Mouse (Mus musculus) forebrain, postnatal 0 days (tissue): ENCODE measurements around the gene Mettl26. TPM values are rescaled to one million over a fixed set of nuclear protein-coding genes. Genes with fewer than 3 reads are reported as not detected.

Experiments
- ATAC-seq: fragments of 200-750 bp; cut with Nextera tagmentation; 2 replicates; pipeline ENCODE4 v1.8.0; 2017; ENCODE audit warnings: mild to moderate bottlenecking, moderate library complexity
- DNase-seq: peaks from one replicate; pipeline ENCODE4 v3.0.0-alpha.2; 2015
- H3K27ac ChIP-seq: fragments of 300-500 bp; sonication (generic); 2 replicates; pipeline ENCODE4 v1.5.1; 2014; ENCODE audit warnings: low read depth, mild to moderate bottlenecking, antibody characterized with exemption, low read length, moderate library complexity, mixed read lengths
- H3K27me3 ChIP-seq: fragments of 300-500 bp; sonication (generic); 2 replicates; pipeline ENCODE4 v1.6.1; 2014; ENCODE audit warnings: mild to moderate bottlenecking, low read length, mixed read lengths; ENCODE audit not compliant: insufficient read depth
- H3K36me3 ChIP-seq: fragments of 300-500 bp; sonication (generic); 2 replicates; pipeline ENCODE4 v1.6.1; 2014; ENCODE audit warnings: mild to moderate bottlenecking, moderate library complexity; ENCODE audit not compliant: insufficient read depth
- H3K4me1 ChIP-seq: fragments of 300-500 bp; sonication (generic); 2 replicates; pipeline ENCODE4 v1.6.1; 2014; ENCODE audit warnings: antibody characterized with exemption; ENCODE audit not compliant: insufficient read depth
- H3K4me2 ChIP-seq: fragments of 300-500 bp; sonication (generic); 2 replicates; pipeline ENCODE4 v1.6.1; 2014; ENCODE audit warnings: low read depth, mild to moderate bottlenecking, moderate library complexity
- H3K4me3 ChIP-seq: fragments of 300-500 bp; sonication (generic); 2 replicates; pipeline ENCODE4 v1.5.1; 2014; ENCODE audit warnings: low read depth, low read length, mixed read lengths
- H3K9ac ChIP-seq: fragments of 300-500 bp; sonication (generic); 2 replicates; pipeline ENCODE4 v1.6.1; 2014; ENCODE audit warnings: mild to moderate bottlenecking
- H3K9me3 ChIP-seq: fragments of 300-500 bp; sonication (generic); 2 replicates; pipeline ENCODE4 v1.6.1; 2016; ENCODE audit warnings: low read length
- CTCF ChIP-seq: sonication (generic); IDR thresholded peaks from 2 replicates; pipeline ENCODE4 v1.5.1; 2016; ENCODE audit warnings: antibody characterized with exemption, control low read depth, low read depth
- WGBS: fragments of 180-500 bp; shearing (Covaris S2); extraction: QIAGEN DNeasy Blood & Tissue Kit; methylation state at CpG from one replicate; pipeline ENCODE4 v1.1.7; 2014; 5-methylcytosine and 5-hydroxymethylcytosine counted together
- polyA plus RNA-seq: library from polyadenylated mRNA; unstranded; fragments of >200 nt; fragmentation: Nextera tagmentation; extraction: Ambion mirVana; gene quantifications from 2 replicates; pipeline ENCODE4 v1.2.1, GENCODE M21; 2015
- total RNA-seq: library from RNA; depleted of rRNA; stranded (reverse); fragments of >200 nt; gene quantifications from 2 replicates; pipeline ENCODE4 v1.2.3, GENCODE M21; 2014

Gene Mettl26
- total and polyA plus RNA-seq, 2 experiments from 2014 or later, result 37.0 to 62.2 TPM

- H3K27ac ChIP-seq, result no peak overlapping the region
- H3K4me1 ChIP-seq, result no peaks in the 10 kb centered on the region
- H3K4me2 ChIP-seq, result no peak overlapping the region
- no peak overlapping the region for H3K4me3 ChIP-seq
- no peaks in the 10 kb centered on the region for H3K9me3 ChIP-seq
- TF ChIP-seq CTCF, result no peak
- H3K9ac ChIP-seq, result no peak overlapping the region
- DNase-seq, result no peak
- no peaks in the 10 kb centered on the region for H3K36me3 ChIP-seq
- WGBS, result 71% methylated on average over 12 of the region's 12 CpGs
- H3K27me3 ChIP-seq, result no peaks in the 10 kb centered on the region
- no peak for ATAC-seq
These were observed 21.0 kb downstream of the Mettl26 start for GRCm38 (mm10) chr17:25895891-25896290.

GRCm38 (mm10) chr17:25900193-25900592, 25.3 kb downstream of the Mettl26 start:
- no peak overlapping the region for H3K4me2 ChIP-seq
- DNase-seq, result no peak
- no peak overlapping the region for H3K4me3 ChIP-seq
- TF ChIP-seq CTCF, result peak; percentile 8; the same call in 1 of the 2 replicates
- no peaks in the 10 kb centered on the region for H3K36me3 ChIP-seq
- no peaks in the 10 kb centered on the region for H3K4me1 ChIP-seq
- ATAC-seq, result no peak
- no peak overlapping the region for H3K9ac ChIP-seq
- no peaks in the 10 kb centered on the region for H3K9me3 ChIP-seq
- no peak overlapping the region for H3K27ac ChIP-seq
- WGBS, result 97% methylated on average over 1 of the region's 1 CpGs
- no peaks in the 10 kb centered on the region for H3K27me3 ChIP-seq

GRCm38 (mm10) chr17:25903061-25903460, 28.2 kb downstream of the Mettl26 start:
- H3K9ac ChIP-seq, result no peak overlapping the region
- no peaks in the 10 kb centered on the region for H3K9me3 ChIP-seq
- TF ChIP-seq CTCF, result no peak
- no peak for ATAC-seq
- no peak overlapping the region for H3K27ac ChIP-seq
- H3K36me3 ChIP-seq, result no peaks in the 10 kb centered on the region
- DNase-seq, result no peak
- no peaks in the 10 kb centered on the region for H3K4me1 ChIP-seq
- H3K4me3 ChIP-seq, result no peak overlapping the region
- H3K4me2 ChIP-seq, result no peak overlapping the region
- H3K27me3 ChIP-seq, result no peaks in the 10 kb centered on the region
- 92% methylated on average over 3 of the region's 3 CpGs for WGBS

- no peaks in the 10 kb centered on the region for H3K4me1 ChIP-seq
- H3K4me2 ChIP-seq, result no peak overlapping the region
- no peaks in the 10 kb centered on the region for H3K9me3 ChIP-seq
- ATAC-seq, result no peak
- 81% methylated on average over 2 of the region's 2 CpGs for WGBS
- no peak overlapping the region for H3K4me3 ChIP-seq
- DNase-seq, result no peak
- no peaks in the 10 kb centered on the region for H3K27me3 ChIP-seq
- no peak overlapping the region for H3K9ac ChIP-seq
- no peak overlapping the region for H3K27ac ChIP-seq
- no peak for TF ChIP-seq CTCF
- no peaks in the 10 kb centered on the region for H3K36me3 ChIP-seq
These were observed 32.8 kb downstream of the Mettl26 start for GRCm38 (mm10) chr17:25907640-25908039.

GRCm38 (mm10) chr17:25911816-25912215, 36.9 kb downstream of the Mettl26 start:
- no peak overlapping the region for H3K9ac ChIP-seq
- 91% methylated on average over 4 of the region's 4 CpGs for WGBS
- no peak for TF ChIP-seq CTCF
- no peak overlapping the region for H3K4me3 ChIP-seq
- no peaks in the 10 kb centered on the region for H3K4me1 ChIP-seq
- H3K27ac ChIP-seq, result no peak overlapping the region
- H3K9me3 ChIP-seq, result no peaks in the 10 kb centered on the region
- DNase-seq, result no peak
- 0 out of 2 replicates have a peak, but pooled peaks cover 5% of the 10 kb centered on the region for H3K36me3 ChIP-seq
- no peak for ATAC-seq
- H3K4me2 ChIP-seq, result no peak overlapping the region
- no peaks in the 10 kb centered on the region for H3K27me3 ChIP-seq

GRCm38 (mm10) chr17:25913186-25913876, 38.5 kb downstream of the Mettl26 start:
- no peaks in the 10 kb centered on the region for H3K27me3 ChIP-seq
- H3K36me3 ChIP-seq, result 0 out of 2 replicates have a peak, but pooled peaks cover 5% of the 10 kb centered on the region
- no peak for TF ChIP-seq CTCF
- 89% methylated on average over 14 of the region's 14 CpGs for WGBS
- no peaks in the 10 kb centered on the region for H3K9me3 ChIP-seq
- no peak overlapping the region for H3K4me2 ChIP-seq
- H3K27ac ChIP-seq, result no peak overlapping the region
- H3K4me3 ChIP-seq, result no peak overlapping the region
- H3K4me1 ChIP-seq, result peaks cover 10% of the 10 kb centered on the region; the same call in 1 of the 2 replicates
- ATAC-seq (no peak), DNase-seq (no peak)
- no peak overlapping the region for H3K9ac ChIP-seq

- DNase-seq (no peak), ATAC-seq (no peak)
- Histone ChIP-seq H3K36me3 (0 out of 2 replicates have a peak, but pooled peaks cover 5% of the 10 kb centered on the region), H3K4me1 (peaks cover 15% of the 10 kb centered on the region; the same call in 1 of the 2 replicates), H3K9ac (no peak overlapping the region), H3K9me3 (no peaks in the 10 kb centered on the region), H3K27ac (no peak overlapping the region), H3K4me3 (no peak overlapping the region), H3K27me3 (no peaks in the 10 kb centered on the region), H3K4me2 (no peak overlapping the region)
- WGBS, result 86% methylated on average over 1 of the region's 1 CpGs
- no peak for TF ChIP-seq CTCF
These were observed 39.0 kb downstream of the Mettl26 start for GRCm38 (mm10) chr17:25913877-25914275.
